Mouse (Mus musculus) kidney, embryonic 14.5 days (tissue): ENCODE measurements around the gene Tsc22d1. TPM values are rescaled to one million over a fixed set of nuclear protein-coding genes. Genes with fewer than 3 reads are reported as not detected.

Source experiments
- ATAC-seq: fragments of 200-750 bp; cut with Nextera tagmentation; 2 replicates; pipeline ENCODE4 v1.8.0; 2017; ENCODE audit warnings: moderate number of reproducible peaks, mild to moderate bottlenecking, moderate TSS enrichment, moderate library complexity; ENCODE audit not compliant: low FRiP score, low TSS enrichment
- H3K27ac ChIP-seq: fragments of 300-500 bp; sonication (generic); 2 replicates; pipeline ENCODE4 v1.5.1; 2014; ENCODE audit warnings: low read depth, mild to moderate bottlenecking, low read length, moderate library complexity, mixed read lengths
- H3K27me3 ChIP-seq: fragments of 300-500 bp; sonication (generic); 2 replicates; pipeline ENCODE4 v1.6.1; 2014; ENCODE audit warnings: mild to moderate bottlenecking, low read length; ENCODE audit not compliant: control insufficient read depth, insufficient read depth
- H3K36me3 ChIP-seq: fragments of 300-500 bp; sonication (generic); 2 replicates; pipeline ENCODE4 v1.6.1; 2014; ENCODE audit warnings: low read length, mixed read lengths; ENCODE audit not compliant: control insufficient read depth, insufficient read depth
- H3K4me1 ChIP-seq: fragments of 300-500 bp; sonication (generic); 2 replicates; pipeline ENCODE4 v1.6.1; 2014; ENCODE audit warnings: low read length, mixed read lengths; ENCODE audit not compliant: control insufficient read depth, insufficient read depth
- H3K4me2 ChIP-seq: fragments of 300-500 bp; sonication (generic); replicated peaks from 2 replicates; pipeline ENCODE4 v1.6.1; 2014; ENCODE audit warnings: low read depth, mild to moderate bottlenecking, low read length
- H3K4me3 ChIP-seq: fragments of 300-500 bp; sonication (generic); 2 replicates; pipeline ENCODE4 v1.5.1; 2014; ENCODE audit warnings: mild to moderate bottlenecking, low read length
- H3K9ac ChIP-seq: fragments of 300-500 bp; sonication (generic); 2 replicates; pipeline ENCODE4 v1.6.1; 2014; ENCODE audit warnings: low read depth, mild to moderate bottlenecking, low read length, moderate library complexity
- H3K9me3 ChIP-seq: fragments of 300-500 bp; sonication (generic); 2 replicates; pipeline ENCODE4 v1.6.1; 2016; ENCODE audit warnings: low read length; ENCODE audit not compliant: control insufficient read depth
- WGBS: fragments of 180-500 bp; shearing (Covaris S2); extraction: QIAGEN DNeasy Blood & Tissue Kit; methylation state at CpG from one replicate; pipeline ENCODE4 v1.1.7; 2014; 5-methylcytosine and 5-hydroxymethylcytosine counted together
- polyA plus RNA-seq: library from polyadenylated mRNA; unstranded; fragments of >200 nt; fragmentation: Nextera tagmentation; extraction: Ambion mirVana; gene quantifications from 2 replicates; pipeline ENCODE4 v1.2.1, GENCODE M21; 2014

The Tsc22d1 gene
- polyA plus RNA-seq, 1 experiment from 2014 or later, result 1,016 TPM

DNA sequence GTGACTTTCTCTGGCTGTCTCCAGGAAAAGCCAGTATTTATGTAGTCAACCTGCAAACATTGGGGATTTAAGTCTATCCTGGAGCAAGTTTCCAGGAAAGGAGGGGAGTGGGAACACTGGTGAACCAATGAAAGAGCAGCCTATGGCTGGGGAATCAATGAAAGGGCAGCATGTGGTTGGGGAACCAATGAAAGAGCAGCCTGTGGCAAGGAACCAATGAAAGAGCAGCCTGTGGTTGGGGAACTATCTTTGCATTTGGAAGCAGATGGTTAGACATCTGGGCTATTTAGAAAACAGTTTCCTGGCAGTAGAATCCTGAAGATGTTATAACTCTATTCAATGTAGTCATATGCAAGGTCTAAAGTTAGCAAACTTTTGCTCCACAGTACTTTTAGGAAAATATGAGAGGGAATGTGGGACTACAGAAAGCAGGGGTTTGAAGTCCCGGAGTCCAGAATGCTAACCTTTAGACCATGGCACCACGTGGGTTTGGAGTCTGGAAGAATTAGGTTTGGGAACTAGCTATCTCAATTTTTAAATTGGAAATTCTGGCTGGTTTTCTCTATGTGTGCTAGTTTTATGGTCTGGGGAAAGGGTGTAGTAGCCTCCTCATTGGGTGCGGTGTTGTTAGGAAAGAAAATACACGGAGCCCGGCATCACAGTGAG is 125.4 kb downstream of the Tsc22d1 start:
- no peak for ATAC-seq
- Histone ChIP-seq H3K36me3 (no peaks in the 10 kb centered on the region), H3K27ac (no peak overlapping the region), H3K4me2 (no peak overlapping the region), H3K9ac (no peak overlapping the region), H3K27me3 (no peaks in the 10 kb centered on the region), H3K9me3 (no peaks in the 10 kb centered on the region), H3K4me3 (no peak overlapping the region), H3K4me1 (peaks cover 20% of the 10 kb centered on the region)
- WGBS, result 92% methylated on average over 5 of the region's 5 CpGs

DNA sequence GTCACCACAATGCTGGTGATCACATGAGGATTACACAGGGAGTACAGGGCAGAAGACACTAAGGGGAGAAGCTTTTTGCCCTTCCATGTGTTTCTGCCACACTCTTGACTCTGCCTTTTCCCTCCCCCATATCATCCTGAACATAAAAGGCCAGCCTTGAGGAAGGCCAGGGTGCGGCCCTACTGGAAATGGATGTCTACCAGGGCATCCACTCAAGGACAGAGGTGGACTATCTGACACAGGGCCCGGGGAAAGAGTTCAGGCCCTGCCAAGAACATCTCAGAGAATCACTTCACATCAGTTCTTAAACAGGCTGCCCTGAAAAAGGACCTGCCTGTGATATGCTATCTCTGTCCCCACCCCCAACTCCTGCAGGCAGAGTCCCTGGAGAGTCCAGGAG is 126.6 kb downstream of the Tsc22d1 start:
- Histone ChIP-seq H3K4me2 (no peak overlapping the region), H3K9me3 (no peaks in the 10 kb centered on the region), H3K27ac (no peak overlapping the region), H3K27me3 (no peaks in the 10 kb centered on the region), H3K36me3 (no peaks in the 10 kb centered on the region), H3K4me3 (no peak overlapping the region), H3K9ac (no peak overlapping the region), H3K4me1 (peaks cover 15% of the 10 kb centered on the region)
- 57% methylated on average over 2 of the region's 2 CpGs for WGBS
- no peak for ATAC-seq

DNA sequence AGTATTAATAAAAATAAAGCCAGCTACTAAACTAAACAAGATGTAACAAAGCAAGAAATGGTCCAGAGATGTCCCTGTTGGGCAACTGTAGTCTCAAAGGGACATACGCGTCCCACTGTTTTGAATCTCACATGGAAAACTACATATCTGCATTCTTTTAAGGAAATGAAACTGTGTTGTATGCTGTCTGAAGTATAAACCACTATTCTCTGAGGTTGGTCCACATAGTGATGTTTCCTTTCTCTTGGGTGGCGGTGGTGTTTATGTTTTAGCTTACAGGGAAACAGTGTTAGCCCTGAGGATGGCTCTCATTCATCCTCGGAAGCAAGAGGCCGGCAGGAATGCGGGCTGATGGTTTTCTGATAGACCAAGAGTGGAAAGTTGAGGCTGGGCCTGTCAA is 129.4 kb downstream of the Tsc22d1 start:
- Histone ChIP-seq H3K36me3 (no peaks in the 10 kb centered on the region), H3K27me3 (no peaks in the 10 kb centered on the region), H3K4me2 (no peak overlapping the region), H3K4me3 (no peak overlapping the region), H3K9ac (no peak overlapping the region), H3K4me1 (no peaks in the 10 kb centered on the region), H3K9me3 (no peaks in the 10 kb centered on the region), H3K27ac (no peak overlapping the region)
- 95% methylated on average over 6 of the region's 6 CpGs for WGBS
- no peak for ATAC-seq

DNA sequence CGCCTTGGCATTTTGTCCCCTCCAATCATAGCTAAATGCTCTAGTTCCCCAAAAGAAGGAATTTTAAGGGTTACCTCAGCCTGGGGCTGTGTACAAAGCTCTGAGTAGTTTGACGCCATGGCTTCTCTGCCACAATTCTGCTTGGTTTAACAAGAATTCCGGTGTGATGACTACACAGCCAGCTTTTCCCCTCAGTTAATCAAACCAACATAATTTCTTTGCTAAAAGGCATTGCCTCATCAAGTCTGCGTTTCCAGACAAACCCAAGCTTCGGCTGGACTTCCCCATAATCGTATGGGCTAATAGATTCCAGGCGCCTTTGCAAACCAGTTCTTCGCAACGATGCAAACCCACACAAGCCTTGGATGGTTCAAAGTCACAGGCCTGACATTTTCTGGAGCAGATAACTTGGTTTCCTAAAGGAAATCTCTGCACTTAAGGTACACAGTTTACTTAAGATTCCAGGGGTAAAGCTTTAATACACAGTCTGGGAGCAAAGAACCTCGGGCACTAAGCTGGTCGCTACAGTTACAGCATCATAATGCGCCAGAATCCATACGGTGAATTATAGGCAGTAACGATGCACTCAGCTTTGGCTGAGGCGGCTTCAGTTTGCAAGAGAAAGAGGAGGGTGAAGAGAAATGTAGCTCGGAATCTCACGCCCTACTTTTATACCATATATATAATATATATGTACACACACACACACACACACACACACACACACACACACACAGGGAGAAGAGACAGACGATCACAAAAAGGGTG is 140.7 kb downstream of the Tsc22d1 start:
- WGBS, result 64% methylated on average over 17 of the region's 18 CpGs
- H3K9ac ChIP-seq, result peak overlapping the region; percentile 74; the same call in 1 of the 2 replicates
- H3K27me3 ChIP-seq, result no peaks in the 10 kb centered on the region
- H3K36me3 ChIP-seq, result no peaks in the 10 kb centered on the region
- peaks cover 7% of the 10 kb centered on the region; the same call in 1 of the 2 replicates for H3K4me1 ChIP-seq
- ATAC-seq, result no peak; the same call in none of the 2 replicates
- H3K4me2 ChIP-seq, result peak overlapping the region; percentile 96
- H3K27ac ChIP-seq, result peak overlapping the region; percentile 3; the same call in 1 of the 2 replicates
- no peaks in the 10 kb centered on the region for H3K9me3 ChIP-seq
- H3K4me3 ChIP-seq, result peak overlapping the region; percentile 65; the same call in 1 of the 2 replicates

DNA sequence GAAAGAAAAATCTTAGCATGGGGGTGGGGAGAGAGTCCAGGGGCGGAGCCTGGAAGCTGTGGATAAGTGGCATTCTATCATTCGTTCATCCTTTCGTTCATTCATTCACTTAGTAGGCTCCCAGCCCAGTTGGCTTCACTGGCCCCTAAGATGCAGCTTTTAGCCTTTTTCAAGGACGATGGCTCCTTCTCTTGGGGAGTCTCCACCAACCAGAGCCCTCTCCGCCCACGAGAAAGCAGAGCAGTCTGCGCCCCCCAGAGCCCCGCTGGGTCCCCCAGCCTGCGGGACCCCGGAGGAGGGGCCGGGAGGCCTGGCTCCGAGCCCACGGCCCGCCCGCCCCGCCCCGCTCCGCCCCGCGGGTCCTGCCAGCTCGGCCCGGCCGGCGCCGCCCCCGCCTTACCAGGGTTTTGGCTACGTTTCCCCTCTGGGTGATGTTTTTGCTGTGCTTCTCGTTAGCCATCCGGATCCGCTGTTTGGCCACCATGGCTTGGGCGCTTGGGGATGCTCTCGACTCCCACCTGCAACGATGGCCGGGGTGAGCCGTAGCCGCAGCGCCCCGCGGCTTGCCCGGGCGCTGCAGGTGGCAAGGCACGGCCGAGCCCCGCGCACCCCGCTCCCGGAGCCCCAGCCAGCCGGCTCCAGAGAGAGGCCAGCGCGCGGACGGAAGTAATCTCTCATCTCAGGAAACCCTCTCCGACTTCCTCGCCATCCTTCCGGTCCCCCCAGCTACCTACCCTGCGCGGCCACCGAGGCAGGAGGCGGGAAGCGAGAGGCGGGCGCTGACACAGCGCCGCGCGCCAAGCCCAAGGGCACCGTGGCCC is 141.5 kb downstream of the Tsc22d1 start:
- H3K27me3 ChIP-seq, result no peaks in the 10 kb centered on the region
- H3K36me3 ChIP-seq, result no peaks in the 10 kb centered on the region
- H3K4me1 ChIP-seq, result peaks cover 7% of the 10 kb centered on the region; the same call in 1 of the 2 replicates
- H3K27ac ChIP-seq, result peak overlapping the region; percentile 11
- WGBS, result under 1% methylated on average over 54 of the region's 67 CpGs
- no peaks in the 10 kb centered on the region for H3K9me3 ChIP-seq
- peak; percentile 80 for ATAC-seq
- H3K4me3 ChIP-seq, result peak overlapping the region; percentile 65
- H3K9ac ChIP-seq, result peak overlapping the region; percentile 74
- peak overlapping the region; percentile 96 for H3K4me2 ChIP-seq

DNA sequence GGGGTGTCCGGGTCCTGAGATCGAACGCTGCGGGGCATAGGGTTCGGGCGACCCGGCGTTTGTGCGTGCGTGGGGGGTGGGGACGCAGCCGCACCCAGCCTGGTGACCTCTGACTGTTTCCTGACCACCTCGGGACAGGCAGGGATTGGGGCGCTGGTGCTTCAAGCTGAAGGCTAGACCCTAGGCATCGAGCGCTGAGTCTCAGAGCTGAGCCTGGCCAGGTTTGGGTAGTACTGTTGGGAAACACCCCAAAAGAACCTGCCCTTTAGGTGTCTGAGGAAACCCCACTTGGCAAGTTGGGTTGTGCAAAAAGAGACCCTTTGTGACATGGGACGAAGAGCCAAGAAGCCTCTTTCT is 142.1 kb downstream of the Tsc22d1 start, which contains the start of gene Serp2:
Serp2 (minus strand) TSS at position 38 of the 357 bp plus-strand sequence.
- 11% methylated on average over 16 of the region's 17 CpGs for WGBS
- Histone ChIP-seq H3K27ac (peak within 1 kb of the TSS; percentile 11), H3K4me3 (peak within 1 kb of the TSS; percentile 65), H3K36me3 (no peaks in the 10 kb centered on the region), H3K4me1 (peaks cover 7% of the 10 kb centered on the region; the same call in 1 of the 2 replicates), H3K27me3 (no peaks in the 10 kb centered on the region), H3K9ac (peak within 1 kb of the TSS; percentile 74), H3K9me3 (no peaks in the 10 kb centered on the region), H3K4me2 (peak within 1 kb of the TSS; percentile 96)
- ATAC-seq, result no peak; the same call in 1 of the 2 replicates

Other genes starting within 250 kb of the Tsc22d1 start
- 15.2 and 16.2 TPM in 2 replicates for gene Serp2, start 141.9 kb downstream of the Tsc22d1 start, polyA plus RNA-seq